Mouse (Mus musculus) spleen, adult 12 weeks (tissue): ENCODE results near the gene Aifm2.

ENCODE experiments used
- DNase-seq: peaks from one replicate; pipeline ENCODE4 v3.0.0; 2022; ENCODE audit warnings: low spot score

Aifm2 gene

GRCm38 (mm10) chr10:61717406-61718296, 2.6 kb downstream of the Aifm2 start:
- DNase-seq: no peak

GRCm38 (mm10) chr10:61720331-61720730, 5.3 kb downstream of the Aifm2 start:
- DNase-seq: no peak

- DNase-seq: no peak
Observed at GRCm38 (mm10) chr10:61722215-61722614, 7.2 kb downstream of the Aifm2 start.

- no peak for DNase-seq
Observed at GRCm38 (mm10) chr10:61723271-61723670, 8.2 kb downstream of the Aifm2 start.

- DNase-seq: no peak
Observed at GRCm38 (mm10) chr10:61729181-61729580, 14.1 kb downstream of the Aifm2 start.

- no peak for DNase-seq
Observed at GRCm38 (mm10) chr10:61730171-61730570, 15.1 kb downstream of the Aifm2 start.

- DNase-seq: no peak
Observed at GRCm38 (mm10) chr10:61734377-61734776, 19.3 kb downstream of the Aifm2 start.

GRCm38 (mm10) chr10:61736671-61737078, 21.6 kb downstream of the Aifm2 start:
- no peak for DNase-seq

GRCm38 (mm10) chr10:61737537-61737936, 22.5 kb downstream of the Aifm2 start:
- DNase-seq: no peak

GRCm38 (mm10) chr10:61738126-61738525, 23.1 kb downstream of the Aifm2 start:
- no peak for DNase-seq

GRCm38 (mm10) chr10:61741306-61741705, 26.2 kb downstream of the Aifm2 start:
- DNase-seq: no peak

- no peak for DNase-seq
Observed at GRCm38 (mm10) chr10:61741873-61742272, 26.8 kb downstream of the Aifm2 start.

GRCm38 (mm10) chr10:61742336-61742735, 27.3 kb downstream of the Aifm2 start:
- DNase-seq: no peak

- DNase-seq: no peak
Observed at GRCm38 (mm10) chr10:61745133-61745532, 30.1 kb downstream of the Aifm2 start.

GRCm38 (mm10) chr10:61747302-61747701, 32.2 kb downstream of the Aifm2 start:
- DNase-seq: no peak

- no peak for DNase-seq
Observed at GRCm38 (mm10) chr10:61750014-61750413, 35.0 kb downstream of the Aifm2 start.

- no peak for DNase-seq
Observed at GRCm38 (mm10) chr10:61751534-61752219, 36.6 kb downstream of the Aifm2 start.

- no peak for DNase-seq
Observed at GRCm38 (mm10) chr10:61753071-61753470, 38.0 kb downstream of the Aifm2 start.

- DNase-seq: no peak
Observed at GRCm38 (mm10) chr10:61757022-61757421, 42.0 kb downstream of the Aifm2 start.

- no peak for DNase-seq
Observed at GRCm38 (mm10) chr10:61758904-61759303, 43.8 kb downstream of the Aifm2 start.

GRCm38 (mm10) chr10:61759869-61760268, 44.8 kb downstream of the Aifm2 start:
- DNase-seq: no peak

- DNase-seq: no peak
Observed at GRCm38 (mm10) chr10:61764689-61765088, 49.6 kb downstream of the Aifm2 start.

- no peak for DNase-seq
Observed at GRCm38 (mm10) chr10:61765558-61765957, 50.5 kb downstream of the Aifm2 start.
